Mouse (Mus musculus) forebrain, embryonic 16.5 days (tissue): ENCODE data around the gene Rapsn. TPM values are rescaled to one million over a fixed set of nuclear protein-coding genes. Genes with fewer than 3 reads are reported as not detected.

Experiments used
- polyA plus RNA-seq: library from polyadenylated mRNA; unstranded; fragments of >200 nt; fragmentation: Nextera tagmentation; extraction: Ambion mirVana; gene quantifications from 2 replicates; pipeline ENCODE4 v1.2.1, GENCODE M21; 2015

Gene Rapsn
- polyA plus RNA-seq, 1 experiment from 2014 or later: 0.86 TPM

Other genes with a start within 250 kb of the Rapsn start
- gene Mtch2, start 188.5 kb upstream of the Rapsn start, polyA plus RNA-seq: 264 and 287 TPM in 2 replicates
- 28.6 and 29.9 TPM in 2 replicates for gene C1qtnf4, start 149.8 kb upstream of the Rapsn start, polyA plus RNA-seq
- 61.9 and 62.3 TPM in 2 replicates for gene Kbtbd4, start 130.9 kb upstream of the Rapsn start, polyA plus RNA-seq
- 211 and 212 TPM in 2 replicates for gene Ndufs3, start 130.8 kb upstream of the Rapsn start, polyA plus RNA-seq
- 130 and 144 TPM in 2 replicates for gene Celf1, start 95.2 kb upstream of the Rapsn start, polyA plus RNA-seq
- gene Psmc3, start 18.4 kb downstream of the Rapsn start, polyA plus RNA-seq: 236 and 238 TPM in 2 replicates
- 23.1 and 33.3 TPM in 2 replicates for gene Slc39a13, start 34.8 kb downstream of the Rapsn start, polyA plus RNA-seq
- 1.7 and 1.9 TPM in 2 replicates for gene Spi1, start 46.8 kb downstream of the Rapsn start, polyA plus RNA-seq
- gene Mybpc3, start 82.5 kb downstream of the Rapsn start, polyA plus RNA-seq: not detected in 2 replicates
- 49.3 and 59.4 TPM in 2 replicates for gene Madd, start 148.2 kb downstream of the Rapsn start, polyA plus RNA-seq
- 2.4 and 2.6 TPM in 2 replicates for gene Nr1h3, start 167.2 kb downstream of the Rapsn start, polyA plus RNA-seq
- gene Acp2, start 167.3 kb downstream of the Rapsn start, polyA plus RNA-seq: 37.6 and 39.0 TPM in 2 replicates
- gene Ddb2, start 201.4 kb downstream of the Rapsn start, polyA plus RNA-seq: 16.6 and 17.0 TPM in 2 replicates
- 19.2 and 20.4 TPM in 2 replicates for gene Pacsin3, start 220.3 kb downstream of the Rapsn start, polyA plus RNA-seq
- gene Arfgap2, start 229.4 kb downstream of the Rapsn start, polyA plus RNA-seq: 77.5 and 77.7 TPM in 2 replicates